Mouse (Mus musculus) forebrain, embryonic 14.5 days (tissue): ENCODE measurements around the gene Oas1d. TPM values are rescaled to one million over a fixed set of nuclear protein-coding genes. Genes with fewer than 3 reads are reported as not detected.

Experiments used
- ATAC-seq: fragments of 200-750 bp; cut with Nextera tagmentation; 2 replicates; pipeline ENCODE4 v1.8.0; 2017; ENCODE audit warnings: mild to moderate bottlenecking, moderate library complexity
- DNase-seq: peaks from one replicate; pipeline ENCODE4 v3.0.0-alpha.2; 2015; ENCODE audit warnings: low spot score
- H3K27ac ChIP-seq: fragments of 300-500 bp; sonication (generic); 2 replicates; pipeline ENCODE4 v1.5.1; 2014; ENCODE audit warnings: low read depth, mild to moderate bottlenecking, control low read depth, low read length, moderate library complexity
- H3K27me3 ChIP-seq: fragments of 300-500 bp; sonication (generic); replicated peaks from 2 replicates; pipeline ENCODE4 v1.6.1; 2014; ENCODE audit warnings: low read length, control low read depth, mixed read lengths; ENCODE audit not compliant: control insufficient read depth, insufficient read depth
- H3K36me3 ChIP-seq: fragments of 300-500 bp; sonication (generic); 2 replicates; pipeline ENCODE4 v1.6.1; 2014; ENCODE audit warnings: low read length, control low read depth; ENCODE audit not compliant: control insufficient read depth, insufficient read depth
- H3K4me1 ChIP-seq: fragments of 300-500 bp; sonication (generic); 2 replicates; pipeline ENCODE4 v1.6.1; 2014; ENCODE audit warnings: antibody characterized with exemption, low read length, control low read depth; ENCODE audit not compliant: control insufficient read depth, insufficient read depth
- H3K4me2 ChIP-seq: fragments of 300-500 bp; sonication (generic); 2 replicates; pipeline ENCODE4 v1.6.1; 2014; ENCODE audit warnings: mild to moderate bottlenecking, control low read depth, low read length
- H3K4me3 ChIP-seq: fragments of 300-500 bp; sonication (generic); 2 replicates; pipeline ENCODE4 v1.5.1; 2014; ENCODE audit warnings: low read depth, low read length, control low read depth
- H3K9ac ChIP-seq: fragments of 300-500 bp; sonication (generic); 2 replicates; pipeline ENCODE4 v1.6.1; 2014; ENCODE audit warnings: mild to moderate bottlenecking, low read length, control low read depth, moderate library complexity
- H3K9me3 ChIP-seq: fragments of 300-500 bp; sonication (generic); replicated peaks from 2 replicates; pipeline ENCODE4 v1.6.1; 2016; ENCODE audit warnings: low read length, control low read depth, mixed read lengths; ENCODE audit not compliant: control insufficient read depth
- WGBS: fragments of 180-500 bp; shearing (Covaris S2); extraction: QIAGEN DNeasy Blood & Tissue Kit; methylation state at CpG from one replicate; pipeline ENCODE4 v1.1.7; 2014; 5-methylcytosine and 5-hydroxymethylcytosine counted together
- polyA plus RNA-seq: library from polyadenylated mRNA; unstranded; fragments of >200 nt; fragmentation: Nextera tagmentation; extraction: Ambion mirVana; gene quantifications from 2 replicates; pipeline ENCODE4 v1.2.1, GENCODE M21; 2014

Gene Oas1d
- polyA plus RNA-seq, 1 experiment from 2014 or later = 0.11 TPM

DNA sequence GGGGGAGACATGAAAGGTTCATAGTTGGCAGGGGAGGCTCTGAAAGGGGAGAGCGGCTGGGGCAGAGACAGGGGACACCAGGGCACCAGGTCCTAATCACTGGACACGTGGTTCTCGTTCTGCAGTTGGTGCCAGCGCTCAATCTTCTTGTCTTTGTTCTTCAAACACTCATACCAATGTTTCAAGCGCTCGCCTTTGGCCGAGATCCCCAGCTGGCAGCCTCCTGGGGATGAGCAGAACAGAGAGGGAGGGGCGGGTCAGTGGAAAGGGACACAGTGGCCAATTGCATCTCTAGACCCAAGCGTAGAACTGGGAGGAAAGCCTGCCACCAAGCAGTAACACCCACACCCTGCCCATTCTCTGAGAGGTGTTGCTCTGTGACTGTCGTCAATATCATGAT is 27.7 kb downstream of the Oas1d start:
- no peak overlapping the region for H3K4me2 ChIP-seq
- WGBS = 72% methylated on average over 10 of the region's 10 CpGs
- H3K27me3 ChIP-seq = no peaks in the 10 kb centered on the region
- no peaks in the 10 kb centered on the region for H3K4me1 ChIP-seq
- H3K9ac ChIP-seq = no peak overlapping the region
- no peak for ATAC-seq
- H3K36me3 ChIP-seq = no peaks in the 10 kb centered on the region
- H3K4me3 ChIP-seq = no peak overlapping the region
- H3K27ac ChIP-seq = no peak overlapping the region
- DNase-seq = no peak
- no peaks in the 10 kb centered on the region for H3K9me3 ChIP-seq

DNA sequence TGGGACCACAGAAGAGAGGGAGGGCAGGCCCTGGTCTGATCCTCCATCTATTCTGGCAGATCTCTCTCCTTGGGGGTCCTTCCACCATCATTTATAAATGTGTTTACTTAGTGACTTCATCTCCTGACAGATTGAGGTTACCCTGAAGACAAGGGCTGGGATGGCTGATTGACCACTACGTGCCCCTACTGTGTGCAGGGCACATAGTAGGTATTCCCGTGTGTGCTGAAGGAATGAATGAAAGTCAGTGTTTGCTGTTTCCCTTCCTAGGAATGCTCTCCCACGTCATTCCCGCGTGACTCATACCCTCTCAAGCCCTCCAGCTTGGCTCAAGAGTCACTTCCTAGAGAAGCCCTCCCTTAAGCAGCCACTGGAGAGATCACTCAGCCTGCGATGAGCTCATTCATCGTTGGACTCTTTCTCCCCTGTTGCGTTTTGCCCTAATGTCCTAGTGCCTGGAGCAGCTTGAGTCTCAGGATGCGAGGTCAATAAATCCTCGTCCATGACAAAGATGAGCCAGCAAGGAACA is 38.0 kb downstream of the Oas1d start:
- Histone ChIP-seq H3K9me3 (no peaks in the 10 kb centered on the region), H3K36me3 (no peaks in the 10 kb centered on the region), H3K27me3 (no peaks in the 10 kb centered on the region), H3K27ac (no peak overlapping the region), H3K4me1 (no peaks in the 10 kb centered on the region), H3K4me2 (no peak overlapping the region), H3K9ac (no peak overlapping the region), H3K4me3 (no peak overlapping the region)
- WGBS = 80% methylated on average over 10 of the region's 10 CpGs
- ATAC-seq = no peak
- DNase-seq = no peak

DNA sequence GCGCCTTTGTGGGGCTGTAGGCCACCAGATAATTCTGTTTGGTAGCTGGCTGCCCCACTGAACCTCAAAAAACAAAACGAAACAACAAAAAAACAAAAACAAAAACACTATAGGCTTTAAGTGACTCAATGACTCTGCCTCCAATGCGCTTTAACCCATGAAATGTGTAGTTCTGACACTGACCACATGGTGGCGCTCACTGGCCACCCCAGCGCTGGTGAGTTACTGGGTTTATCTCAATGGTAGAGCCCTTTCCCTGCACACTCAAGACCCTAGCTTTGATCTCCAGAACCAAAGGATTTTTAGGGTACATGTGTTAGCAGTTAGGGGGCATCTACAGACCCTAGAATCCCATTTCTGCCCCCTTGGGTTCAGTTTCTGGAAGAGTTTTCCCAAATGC is 39.6 kb downstream of the Oas1d start:
- ATAC-seq = no peak

DNA sequence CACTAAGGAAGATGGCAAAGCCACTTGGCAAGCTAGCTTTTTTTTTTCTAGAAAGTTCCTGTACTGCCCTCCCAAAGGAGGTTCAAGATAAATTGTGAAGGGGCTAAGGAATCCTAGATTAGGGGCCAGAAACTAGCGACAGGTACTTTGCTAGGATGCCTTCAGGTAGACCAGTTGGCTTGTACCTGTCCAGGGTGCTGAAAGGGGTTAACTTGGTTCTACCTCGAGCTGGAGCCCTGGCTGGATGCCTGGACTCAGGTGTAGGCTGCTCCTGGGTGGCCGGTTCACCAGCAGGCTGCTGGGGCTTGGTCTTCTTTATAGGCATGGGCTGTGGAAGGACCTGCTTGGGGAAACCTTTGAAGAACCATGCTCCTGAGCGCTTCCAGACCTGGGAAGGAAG is 46.7 kb downstream of the Oas1d start:
- no peak for ATAC-seq
- no peak overlapping the region for H3K9ac ChIP-seq
- no peak for DNase-seq
- H3K27ac ChIP-seq = no peak overlapping the region
- no peak overlapping the region for H3K4me3 ChIP-seq
- no peaks in the 10 kb centered on the region for H3K4me1 ChIP-seq
- WGBS = 49% methylated on average over 4 of the region's 4 CpGs
- no peaks in the 10 kb centered on the region for H3K27me3 ChIP-seq
- no peak overlapping the region for H3K4me2 ChIP-seq
- no peaks in the 10 kb centered on the region for H3K36me3 ChIP-seq
- H3K9me3 ChIP-seq = no peaks in the 10 kb centered on the region

More for the DNA sequence above, 39.6 kb downstream of the Oas1d start:
- Histone ChIP-seq H3K27ac (no peak overlapping the region), H3K36me3 (no peaks in the 10 kb centered on the region), H3K27me3 (no peaks in the 10 kb centered on the region), H3K4me3 (no peak overlapping the region), H3K9me3 (no peaks in the 10 kb centered on the region), H3K4me1 (no peaks in the 10 kb centered on the region), H3K9ac (no peak overlapping the region), H3K4me2 (no peak overlapping the region)
- peak; percentile 68 for DNase-seq
- WGBS = 15% methylated on average over 5 of the region's 5 CpGs

DNA sequence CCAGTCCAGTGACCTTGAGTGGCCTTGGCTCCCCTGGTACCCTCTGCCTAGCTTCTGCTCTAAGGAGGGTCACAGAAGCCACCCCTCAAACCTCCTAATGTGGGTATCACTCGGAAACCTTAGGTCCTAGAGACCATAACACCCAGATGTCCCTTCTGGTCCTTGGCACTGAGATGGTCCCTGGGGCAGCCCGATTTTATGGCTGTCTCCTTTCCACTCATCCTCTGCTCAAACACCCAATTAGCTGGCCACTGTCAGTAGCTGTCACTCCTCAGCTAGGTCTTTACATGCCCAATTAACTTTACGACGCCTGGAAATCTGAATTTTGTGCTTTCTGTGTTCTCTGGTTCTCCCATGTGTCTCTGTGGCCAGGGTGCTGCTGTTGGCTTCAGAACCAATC is 51.8 kb downstream of the Oas1d start:
- H3K4me2 ChIP-seq = no peak overlapping the region
- no peak overlapping the region for H3K4me3 ChIP-seq
- ATAC-seq (no peak), DNase-seq (no peak)
- no peaks in the 10 kb centered on the region for H3K9me3 ChIP-seq
- no peaks in the 10 kb centered on the region for H3K27me3 ChIP-seq
- H3K27ac ChIP-seq = no peak overlapping the region
- 86% methylated on average over 4 of the region's 4 CpGs for WGBS
- 0 out of 2 replicates have a peak, but pooled peaks cover 2% of the 10 kb centered on the region for H3K4me1 ChIP-seq
- H3K9ac ChIP-seq = no peak overlapping the region
- H3K36me3 ChIP-seq = no peaks in the 10 kb centered on the region

DNA sequence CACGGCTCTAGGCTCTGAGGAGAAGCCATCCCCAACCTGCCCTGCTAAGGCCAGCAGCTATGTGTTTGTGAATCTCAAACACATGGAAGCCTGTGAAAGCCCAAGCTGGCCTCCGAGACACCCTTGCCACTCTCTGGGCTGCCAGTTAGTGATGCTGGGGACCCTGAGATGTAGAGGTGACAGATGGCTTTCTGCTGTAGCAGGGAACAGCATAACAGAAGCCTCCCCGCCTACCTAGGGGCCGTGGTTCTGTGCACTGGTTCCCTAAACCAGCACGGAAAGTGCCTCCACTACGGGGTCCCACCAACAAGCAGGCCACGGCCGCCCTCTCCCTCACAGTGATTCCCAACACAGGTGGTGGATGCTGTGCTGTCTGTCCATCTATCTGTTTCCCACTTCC is 52.6 kb downstream of the Oas1d start:
- ATAC-seq (no peak), DNase-seq (no peak)
- Histone ChIP-seq H3K4me2 (no peak overlapping the region), H3K36me3 (no peaks in the 10 kb centered on the region), H3K4me3 (no peak overlapping the region), H3K27ac (no peak overlapping the region), H3K9me3 (no peaks in the 10 kb centered on the region), H3K27me3 (no peaks in the 10 kb centered on the region), H3K9ac (no peak overlapping the region), H3K4me1 (0 out of 2 replicates have a peak, but pooled peaks cover 2% of the 10 kb centered on the region)
- 91% methylated on average over 8 of the region's 8 CpGs for WGBS

DNA sequence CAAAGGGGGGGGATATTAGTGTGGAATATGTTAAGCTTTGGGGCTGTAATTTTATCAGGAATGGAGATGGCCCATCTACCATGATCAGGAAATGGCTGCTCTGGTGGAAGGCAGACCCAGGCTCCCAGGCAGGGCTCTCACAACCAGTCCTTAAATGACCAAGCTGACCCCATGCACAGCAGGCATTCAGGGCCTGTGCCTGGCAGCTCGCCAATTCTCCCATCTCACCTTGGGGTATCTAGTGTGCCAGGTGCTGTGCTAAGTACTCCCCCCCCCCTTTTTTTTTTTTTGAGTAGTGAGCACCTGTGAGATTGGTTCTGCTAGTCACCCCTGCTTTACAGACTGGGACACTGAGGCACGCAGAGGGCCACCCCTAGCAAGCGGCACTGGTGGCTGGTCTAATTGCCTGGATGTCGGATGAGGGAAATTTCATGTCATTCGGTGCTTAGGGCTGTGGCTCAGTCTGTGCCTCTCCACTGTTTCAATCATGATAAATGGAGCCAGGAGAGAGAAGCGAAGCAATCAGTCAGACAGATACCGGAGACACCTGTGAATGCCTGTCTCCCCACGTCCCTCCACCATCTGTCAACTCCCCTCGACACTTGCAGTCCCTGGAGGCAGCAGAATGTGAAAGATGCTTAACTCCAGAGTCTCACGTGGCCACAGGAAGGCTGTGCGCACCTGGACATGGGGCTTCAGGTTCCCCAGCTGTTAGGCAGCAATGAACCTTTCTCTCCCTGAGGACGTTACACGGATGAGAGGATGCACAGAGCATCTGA is 53.2 kb downstream of the Oas1d start:
- H3K9me3 ChIP-seq = no peaks in the 10 kb centered on the region
- H3K27me3 ChIP-seq = no peaks in the 10 kb centered on the region
- DNase-seq = no peak
- no peak overlapping the region for H3K9ac ChIP-seq
- H3K4me1 ChIP-seq = 0 out of 2 replicates have a peak, but pooled peaks cover 2% of the 10 kb centered on the region
- no peak overlapping the region for H3K4me3 ChIP-seq
- H3K4me2 ChIP-seq = no peak overlapping the region
- ATAC-seq = no peak
- H3K27ac ChIP-seq = no peak overlapping the region
- no peaks in the 10 kb centered on the region for H3K36me3 ChIP-seq
- WGBS = 83% methylated on average over 13 of the region's 13 CpGs

DNA sequence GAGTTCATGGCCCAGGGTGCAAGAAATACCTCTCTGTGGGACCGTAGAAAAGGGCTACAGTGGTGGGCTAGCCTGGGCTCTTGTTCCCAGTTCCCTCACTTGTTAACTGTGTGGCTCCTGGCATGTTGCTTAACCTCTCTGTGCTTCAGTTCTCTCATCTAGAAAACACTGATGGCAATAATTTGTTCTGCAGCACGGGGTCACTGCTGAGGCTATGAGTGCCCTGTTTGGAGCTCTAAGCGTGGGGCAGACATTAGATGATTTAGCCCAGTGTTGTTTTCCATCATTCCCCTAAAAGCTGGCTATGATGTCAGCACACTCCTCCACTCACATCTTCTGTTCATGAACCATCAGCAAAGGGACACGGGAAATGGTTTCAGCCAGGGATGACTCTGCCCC is 53.8 kb downstream of the Oas1d start:
- Histone ChIP-seq H3K9me3 (no peaks in the 10 kb centered on the region), H3K4me3 (no peak overlapping the region), H3K9ac (no peak overlapping the region), H3K27me3 (no peaks in the 10 kb centered on the region), H3K27ac (no peak overlapping the region), H3K36me3 (no peaks in the 10 kb centered on the region), H3K4me1 (0 out of 2 replicates have a peak, but pooled peaks cover 2% of the 10 kb centered on the region), H3K4me2 (no peak overlapping the region)
- DNase-seq (no peak), ATAC-seq (no peak)
- WGBS = 71% methylated on average over 4 of the region's 4 CpGs

DNA sequence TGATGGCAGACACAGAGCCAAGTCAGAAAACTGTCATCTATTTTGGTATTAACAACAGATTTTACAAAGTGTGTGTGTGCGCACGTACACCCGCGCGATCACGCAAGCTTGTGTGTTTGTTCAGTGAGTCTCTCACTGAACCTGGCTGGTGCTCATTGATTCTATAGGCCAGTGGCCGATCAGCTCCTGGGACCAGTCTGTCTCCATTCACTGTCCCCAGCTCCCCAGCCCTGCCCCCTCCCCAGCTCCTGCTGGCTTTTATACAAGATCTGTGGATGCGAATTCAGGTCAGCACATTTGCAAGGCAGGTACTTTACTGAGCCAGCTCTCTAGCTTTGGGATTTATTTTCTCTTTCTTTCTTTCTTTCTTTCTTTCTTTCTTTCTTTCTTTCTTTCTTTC is 54.5 kb downstream of the Oas1d start:
- no peak overlapping the region for H3K4me3 ChIP-seq
- DNase-seq = no peak
- no peak for ATAC-seq
- WGBS = 84% methylated on average over 8 of the region's 8 CpGs
- H3K4me2 ChIP-seq = no peak overlapping the region
- H3K36me3 ChIP-seq = no peaks in the 10 kb centered on the region
- H3K4me1 ChIP-seq = 0 out of 2 replicates have a peak, but pooled peaks cover 2% of the 10 kb centered on the region
- H3K27me3 ChIP-seq = no peaks in the 10 kb centered on the region
- no peak overlapping the region for H3K27ac ChIP-seq
- H3K9ac ChIP-seq = no peak overlapping the region
- H3K9me3 ChIP-seq = no peaks in the 10 kb centered on the region
